In the genomic region with DNA sequence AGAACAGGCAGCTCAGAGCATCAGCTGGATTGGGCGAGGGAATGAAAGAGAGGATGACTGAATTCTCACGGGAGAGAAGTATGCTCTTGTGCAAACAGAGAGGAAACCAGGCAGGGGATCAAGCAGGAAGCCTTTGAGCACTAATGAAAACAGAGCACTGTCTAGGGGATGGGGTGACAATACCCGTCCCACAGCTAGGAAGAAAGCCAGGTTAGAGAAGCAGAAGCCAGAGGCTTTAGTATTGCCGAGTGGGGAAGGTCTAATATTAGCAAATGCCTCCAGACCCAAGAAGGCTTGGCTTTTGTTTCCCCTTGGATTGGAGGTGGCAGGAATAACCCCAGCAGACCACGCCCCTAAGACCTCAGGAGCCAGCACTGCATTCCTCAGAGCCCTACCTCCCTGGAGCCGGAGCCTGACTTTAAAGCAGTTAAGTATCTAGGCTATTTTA, we compare ENCODE assay signal across 8 mouse cellular contexts. TPM values are rescaled to one million over a fixed set of nuclear protein-coding genes. Genes with fewer than 3 reads are reported as not detected.
DNase-seq lines count a peak whose midpoint lies in the region; ATAC-seq and TF ChIP-seq lines count a peak whose summit lies in the region.

No protein-coding gene starts in this region.

- H3K9me3 ChIP-seq in E14TG2a.4 (ENCODE audit: low read length): no peaks in the 10 kb centered on the region
- H3K9me3 ChIP-seq in intestine, embryonic 15.5 days: no peaks in the 10 kb centered on the region

- H3K27me3 ChIP-seq in E14TG2a.4 (ENCODE audit: insufficient read depth, low read length): no peaks in the 10 kb centered on the region
- no peaks in the 10 kb centered on the region for H3K27me3 ChIP-seq in intestine, embryonic 15.5 days (replicated peaks)

- H3K36me3 ChIP-seq in E14TG2a.4 (ENCODE audit: insufficient read depth, low read length): peaks cover 41% of the 10 kb centered on the region
- no peaks in the 10 kb centered on the region for H3K36me3 ChIP-seq in intestine, embryonic 15.5 days

- peak; percentile 75 for ATAC-seq in intestine, embryonic 15.5 days

- DNase-seq in embryo, embryonic 9.5 days (ENCODE audit: extremely low spot score): peak; percentile 59
- DNase-seq in lung, postnatal 25 days (ENCODE audit: low spot score): peak; percentile 57
- DNase-seq in layer of hippocampus, postnatal 14 days (ENCODE audit: low spot score in 2 of 2): no peak
- DNase-seq in cerebellum, adult 11 months: no peak
- no peak for DNase-seq in cerebellum, postnatal 25 days
- DNase-seq in adrenal gland, adult (ENCODE audit: inconsistent age in 2 of 2, low spot score in 1 of 2): no peak

- TF ChIP-seq CTCF in E14TG2a.4 (conservative IDR thresholded peaks at IDR 0.05; ENCODE audit: low read length): no peak

- H3K9ac ChIP-seq in intestine, embryonic 15.5 days: no peak overlapping the region

- H3K27ac ChIP-seq in intestine, embryonic 15.5 days: no peak overlapping the region

- peak overlapping the region; percentile 48 for H3K4me3 ChIP-seq in E14TG2a.4 (replicated peaks; ENCODE audit: low read length)
- H3K4me3 ChIP-seq in intestine, embryonic 15.5 days (replicated peaks): no peak overlapping the region

- 13% methylated on average over 6 of the region's 6 CpGs for WGBS in intestine, embryonic 15.5 days

- peaks cover 94% of the 10 kb centered on the region for H3K4me1 ChIP-seq in E14TG2a.4 (replicated peaks; ENCODE audit: low read depth, low read length)
- H3K4me1 ChIP-seq in intestine, embryonic 15.5 days (replicated peaks): peaks cover 24% of the 10 kb centered on the region

- peak overlapping the region; percentile 14 for H3K4me2 ChIP-seq in intestine, embryonic 15.5 days (replicated peaks)

RNA-seq across cellular contexts. Expression of a gene that starts 19.3 kb away (rescaled TPM):
- 7.4 and 7.8 TPM in 2 replicates for polyA plus RNA-seq in intestine, embryonic 15.5 days (2015; fragmentation: Nextera tagmentation; extraction: Ambion mirVana)
- total RNA-seq in layer of hippocampus, postnatal 14 days (2021): 1 to 10 TPM; 7.0 to 8.9 TPM

RNA-seq across cellular contexts. Expression of a gene that starts 51.6 kb away (rescaled TPM):
- polyA plus RNA-seq in intestine, embryonic 15.5 days (2015; fragmentation: Nextera tagmentation; extraction: Ambion mirVana): 57.8 and 71.7 TPM in 2 replicates
- total RNA-seq in layer of hippocampus, postnatal 14 days (2021): 10 to 100 TPM; 65.6 to 82.9 TPM

Comparison
In these comparisons a context has a peak if more than half of its experiments do, and no peak if none do; other contexts are left out.
1. DNase-seq: peak in embryo, embryonic 9.5 days (single experiment) and lung, postnatal 25 days (single experiment); none in layer of hippocampus, postnatal 14 days (0 of 2), cerebellum, adult 11 months (single experiment), cerebellum, postnatal 25 days (0 of 2) and adrenal gland, adult (0 of 2).